Mouse (Mus musculus): ENCODE measurements at regions not wholly inside any gene's neighbourhood (a gene's known extent, or its start where the extent isn't known, plus 50 kb on each side); places are given as distances from the start of the nearest gene placed in this dataset.

- ATAC-seq (ENCODE audit: low FRiP score): no peak
- Histone ChIP-seq H3K27ac (ENCODE audit: low read depth, low read length) (no peak overlapping the region), H3K27me3 (ENCODE audit: control insufficient read depth, insufficient read depth, low read length) (no peaks in the 10 kb centered on the region), H3K4me3 (ENCODE audit: low read depth, low read length) (no peak overlapping the region), H3K9ac (ENCODE audit: low read depth, low read length) (no peak overlapping the region), H3K4me1 (replicated peaks; ENCODE audit: control insufficient read depth, insufficient read depth, low read length) (0 out of 2 replicates have a peak, but pooled peaks cover 3% of the 10 kb centered on the region), H3K9me3 (ENCODE audit: control insufficient read depth, low read length) (no peaks in the 10 kb centered on the region), H3K36me3 (ENCODE audit: control insufficient read depth, insufficient read depth, low read length) (no peaks in the 10 kb centered on the region), H3K4me2 (replicated peaks; ENCODE audit: low read depth, low read length) (no peak overlapping the region)
- no peak for DNase-seq (ENCODE audit: low spot score)
- WGBS: 85% methylated on average over 10 of the region's 10 CpGs
Measured at GRCm38 (mm10) chr16:5367581-5368119, 111.9 kb upstream of the Eef2kmt start.

GRCm38 (mm10) chr16:5366021-5366420 lies 110.2 kb upstream of the Eef2kmt start:
- H3K27ac ChIP-seq (ENCODE audit: low read depth, low read length): no peak overlapping the region
- H3K4me2 ChIP-seq (replicated peaks; ENCODE audit: low read depth, low read length): no peak overlapping the region
- no peaks in the 10 kb centered on the region for H3K9me3 ChIP-seq (ENCODE audit: control insufficient read depth, low read length)
- H3K4me3 ChIP-seq (ENCODE audit: low read depth, low read length): no peak overlapping the region
- DNase-seq (ENCODE audit: low spot score): no peak
- no peaks in the 10 kb centered on the region for H3K27me3 ChIP-seq (ENCODE audit: control insufficient read depth, insufficient read depth, low read length)
- H3K36me3 ChIP-seq (ENCODE audit: control insufficient read depth, insufficient read depth, low read length): no peaks in the 10 kb centered on the region
- no peak overlapping the region for H3K9ac ChIP-seq (ENCODE audit: low read depth, low read length)
- WGBS: 88% methylated on average over 3 of the region's 3 CpGs
- H3K4me1 ChIP-seq (replicated peaks; ENCODE audit: control insufficient read depth, insufficient read depth, low read length): 0 out of 2 replicates have a peak, but pooled peaks cover 3% of the 10 kb centered on the region
- ATAC-seq (ENCODE audit: low FRiP score): no peak

- H3K4me1 ChIP-seq (replicated peaks; ENCODE audit: control insufficient read depth, insufficient read depth, low read length): no peaks in the 10 kb centered on the region
- no peak for ATAC-seq (ENCODE audit: low FRiP score)
- H3K27ac ChIP-seq (ENCODE audit: low read depth, low read length): no peak overlapping the region
- H3K36me3 ChIP-seq (ENCODE audit: control insufficient read depth, insufficient read depth, low read length): no peaks in the 10 kb centered on the region
- H3K4me3 ChIP-seq (ENCODE audit: low read depth, low read length): no peak overlapping the region
- no peak overlapping the region for H3K9ac ChIP-seq (ENCODE audit: low read depth, low read length)
- H3K9me3 ChIP-seq (ENCODE audit: control insufficient read depth, low read length): no peaks in the 10 kb centered on the region
- no peaks in the 10 kb centered on the region for H3K27me3 ChIP-seq (ENCODE audit: control insufficient read depth, insufficient read depth, low read length)
- H3K4me2 ChIP-seq (replicated peaks; ENCODE audit: low read depth, low read length): no peak overlapping the region
- 81% methylated on average over 10 of the region's 10 CpGs for WGBS
- DNase-seq (ENCODE audit: low spot score): no peak
Measured at GRCm38 (mm10) chr16:5363007-5363570, 107.3 kb upstream of the Eef2kmt start.

- no peak overlapping the region for H3K9ac ChIP-seq (ENCODE audit: low read depth, low read length)
- no peaks in the 10 kb centered on the region for H3K4me1 ChIP-seq (replicated peaks; ENCODE audit: control insufficient read depth, insufficient read depth, low read length)
- no peak overlapping the region for H3K27ac ChIP-seq (ENCODE audit: low read depth, low read length)
- DNase-seq (ENCODE audit: low spot score) (no peak), ATAC-seq (ENCODE audit: low FRiP score) (no peak)
- no peaks in the 10 kb centered on the region for H3K9me3 ChIP-seq (ENCODE audit: control insufficient read depth, low read length)
- no peaks in the 10 kb centered on the region for H3K36me3 ChIP-seq (ENCODE audit: control insufficient read depth, insufficient read depth, low read length)
- no peaks in the 10 kb centered on the region for H3K27me3 ChIP-seq (ENCODE audit: control insufficient read depth, insufficient read depth, low read length)
- WGBS: 83% methylated on average over 4 of the region's 4 CpGs
- H3K4me3 ChIP-seq (ENCODE audit: low read depth, low read length): no peak overlapping the region
- no peak overlapping the region for H3K4me2 ChIP-seq (replicated peaks; ENCODE audit: low read depth, low read length)
Measured at GRCm38 (mm10) chr16:5359193-5359592, 103.4 kb upstream of the Eef2kmt start.

GRCm38 (mm10) chr16:5353881-5354280 lies 98.1 kb upstream of the Eef2kmt start:
- Histone ChIP-seq H3K27ac (ENCODE audit: low read depth, low read length) (no peak overlapping the region), H3K9ac (ENCODE audit: low read depth, low read length) (no peak overlapping the region), H3K27me3 (ENCODE audit: control insufficient read depth, insufficient read depth, low read length) (no peaks in the 10 kb centered on the region), H3K4me1 (replicated peaks; ENCODE audit: control insufficient read depth, insufficient read depth, low read length) (no peaks in the 10 kb centered on the region), H3K4me2 (replicated peaks; ENCODE audit: low read depth, low read length) (no peak overlapping the region), H3K36me3 (ENCODE audit: control insufficient read depth, insufficient read depth, low read length) (no peaks in the 10 kb centered on the region), H3K4me3 (ENCODE audit: low read depth, low read length) (no peak overlapping the region), H3K9me3 (ENCODE audit: control insufficient read depth, low read length) (no peaks in the 10 kb centered on the region)
- no peak for ATAC-seq (ENCODE audit: low FRiP score)
- DNase-seq (ENCODE audit: low spot score): no peak
- 81% methylated on average over 2 of the region's 2 CpGs for WGBS

- Histone ChIP-seq H3K4me3 (ENCODE audit: low read depth, low read length) (no peak overlapping the region), H3K4me1 (replicated peaks; ENCODE audit: control insufficient read depth, insufficient read depth, low read length) (no peaks in the 10 kb centered on the region), H3K27me3 (ENCODE audit: control insufficient read depth, insufficient read depth, low read length) (no peaks in the 10 kb centered on the region), H3K9ac (ENCODE audit: low read depth, low read length) (no peak overlapping the region), H3K4me2 (replicated peaks; ENCODE audit: low read depth, low read length) (no peak overlapping the region; the same call in 1 of the 2 replicates), H3K27ac (ENCODE audit: low read depth, low read length) (no peak overlapping the region), H3K9me3 (ENCODE audit: control insufficient read depth, low read length) (no peaks in the 10 kb centered on the region), H3K36me3 (ENCODE audit: control insufficient read depth, insufficient read depth, low read length) (no peaks in the 10 kb centered on the region)
- DNase-seq (ENCODE audit: low spot score): peak; percentile 59
- 6% methylated on average over 14 of the region's 18 CpGs for WGBS
- peak; percentile 49; the same call in 1 of the 2 replicates for ATAC-seq (ENCODE audit: low FRiP score)
Measured at GRCm38 (mm10) chr16:5351890-5352571, 96.2 kb upstream of the Eef2kmt start.

- no peak for ATAC-seq (ENCODE audit: low FRiP score)
Measured at GRCm38 (mm10) chr16:5347151-5347550, 91.4 kb upstream of the Eef2kmt start.

GRCm38 (mm10) chr16:5342326-5342725 lies 86.5 kb upstream of the Eef2kmt start:
- Histone ChIP-seq H3K27me3 (ENCODE audit: control insufficient read depth, insufficient read depth, low read length) (no peaks in the 10 kb centered on the region), H3K4me2 (replicated peaks; ENCODE audit: low read depth, low read length) (no peak overlapping the region), H3K4me3 (ENCODE audit: low read depth, low read length) (no peak overlapping the region), H3K27ac (ENCODE audit: low read depth, low read length) (no peak overlapping the region), H3K9ac (ENCODE audit: low read depth, low read length) (no peak overlapping the region), H3K4me1 (replicated peaks; ENCODE audit: control insufficient read depth, insufficient read depth, low read length) (no peaks in the 10 kb centered on the region), H3K36me3 (ENCODE audit: control insufficient read depth, insufficient read depth, low read length) (no peaks in the 10 kb centered on the region), H3K9me3 (ENCODE audit: control insufficient read depth, low read length) (no peaks in the 10 kb centered on the region)
- no peak for DNase-seq (ENCODE audit: low spot score)
- 85% methylated on average over 6 of the region's 6 CpGs for WGBS
- ATAC-seq (ENCODE audit: low FRiP score): no peak

More at GRCm38 (mm10) chr16:5347151-5347550, 91.4 kb upstream of the Eef2kmt start:
- Histone ChIP-seq H3K36me3 (ENCODE audit: control insufficient read depth, insufficient read depth, low read length) (no peaks in the 10 kb centered on the region), H3K4me1 (replicated peaks; ENCODE audit: control insufficient read depth, insufficient read depth, low read length) (no peaks in the 10 kb centered on the region), H3K4me3 (ENCODE audit: low read depth, low read length) (no peak overlapping the region), H3K27me3 (ENCODE audit: control insufficient read depth, insufficient read depth, low read length) (no peaks in the 10 kb centered on the region), H3K9ac (ENCODE audit: low read depth, low read length) (no peak overlapping the region), H3K9me3 (ENCODE audit: control insufficient read depth, low read length) (no peaks in the 10 kb centered on the region), H3K27ac (ENCODE audit: low read depth, low read length) (no peak overlapping the region), H3K4me2 (replicated peaks; ENCODE audit: low read depth, low read length) (no peak overlapping the region)
- 75% methylated on average over 5 of the region's 5 CpGs for WGBS
- no peak for DNase-seq (ENCODE audit: low spot score)

GRCm38 (mm10) chr16:5316271-5316670 lies 60.5 kb upstream of the Eef2kmt start:
- no peaks in the 10 kb centered on the region for H3K4me1 ChIP-seq (replicated peaks; ENCODE audit: control insufficient read depth, insufficient read depth, low read length)
- no peaks in the 10 kb centered on the region for H3K27me3 ChIP-seq (ENCODE audit: control insufficient read depth, insufficient read depth, low read length)
- DNase-seq (ENCODE audit: low spot score) (no peak), ATAC-seq (ENCODE audit: low FRiP score) (no peak)
- H3K9ac ChIP-seq (ENCODE audit: low read depth, low read length): no peak overlapping the region
- H3K36me3 ChIP-seq (ENCODE audit: control insufficient read depth, insufficient read depth, low read length): no peaks in the 10 kb centered on the region
- no peak overlapping the region for H3K4me3 ChIP-seq (ENCODE audit: low read depth, low read length)
- no peak overlapping the region for H3K4me2 ChIP-seq (replicated peaks; ENCODE audit: low read depth, low read length)
- no peaks in the 10 kb centered on the region for H3K9me3 ChIP-seq (ENCODE audit: control insufficient read depth, low read length)
- 88% methylated on average over 1 of the region's 1 CpGs for WGBS
- no peak overlapping the region for H3K27ac ChIP-seq (ENCODE audit: low read depth, low read length)

Measured in hindbrain, embryonic 11.5 days (tissue).